Mouse (Mus musculus): ENCODE measurements around the gene Wbp1l. TPM values are rescaled to one million over a fixed set of nuclear protein-coding genes. Genes with fewer than 3 reads are reported as not detected.
A peak's percentile ranks its signal among the peaks of the same experiment; 100 is the strongest.

Gene Wbp1l
- polyA plus RNA-seq, 1 experiment from 2014 or later = 53.4 TPM

- 0 out of 2 replicates have a peak, but pooled peaks cover 4% of the 10 kb centered on the region for H3K4me1 ChIP-seq
- no peak overlapping the region for H3K4me2 ChIP-seq
- 0 out of 2 replicates have a peak, but pooled peaks cover 14% of the 10 kb centered on the region for H3K27me3 ChIP-seq
- ATAC-seq (ENCODE audit: insufficient number of reproducible peaks, low FRiP score, low TSS enrichment, low read depth) = no peak
- no peaks in the 10 kb centered on the region for H3K9me3 ChIP-seq
- H3K27ac ChIP-seq = no peak overlapping the region
- H3K4me3 ChIP-seq = no peak overlapping the region
- H3K9ac ChIP-seq = no peak overlapping the region
- WGBS = 82% methylated on average over 10 of the region's 10 CpGs
- H3K36me3 ChIP-seq = no peaks in the 10 kb centered on the region
These were observed 69.4 kb downstream of the Wbp1l start for GRCm38 (mm10) chr19:46668263-46668662.

GRCm38 (mm10) chr19:46669802-46670201, 70.9 kb downstream of the Wbp1l start:
- Histone ChIP-seq H3K4me1 (0 out of 2 replicates have a peak, but pooled peaks cover 4% of the 10 kb centered on the region), H3K27ac (no peak overlapping the region), H3K36me3 (no peaks in the 10 kb centered on the region), H3K27me3 (0 out of 2 replicates have a peak, but pooled peaks cover 14% of the 10 kb centered on the region), H3K4me2 (no peak overlapping the region), H3K9ac (no peak overlapping the region), H3K4me3 (no peak overlapping the region), H3K9me3 (no peaks in the 10 kb centered on the region)
- 70% methylated on average over 5 of the region's 5 CpGs for WGBS
- ATAC-seq (ENCODE audit: insufficient number of reproducible peaks, low FRiP score, low TSS enrichment, low read depth) = no peak

- Histone ChIP-seq H3K4me1 (no peaks in the 10 kb centered on the region), H3K9me3 (no peaks in the 10 kb centered on the region), H3K4me3 (no peak overlapping the region), H3K4me2 (no peak overlapping the region), H3K36me3 (no peaks in the 10 kb centered on the region), H3K27me3 (0 out of 2 replicates have a peak, but pooled peaks cover 14% of the 10 kb centered on the region), H3K27ac (no peak overlapping the region), H3K9ac (no peak overlapping the region)
- 28% methylated on average over 13 of the region's 13 CpGs for WGBS
- no peak for ATAC-seq (ENCODE audit: insufficient number of reproducible peaks, low FRiP score, low TSS enrichment, low read depth)
These were observed 71.8 kb downstream of the Wbp1l start for GRCm38 (mm10) chr19:46670691-46671090.

GRCm38 (mm10) chr19:46672766-46673418, 74.0 kb downstream of the Wbp1l start, which contains the start of gene Cyp17a1:
Gene Cyp17a1, minus strand, starts transcription at chr19:46673172.
- ATAC-seq (ENCODE audit: insufficient number of reproducible peaks, low FRiP score, low TSS enrichment, low read depth) = no peak
- no peak within 1 kb of the TSS for H3K4me2 ChIP-seq
- 0 out of 2 replicates have a peak, but pooled peaks cover 14% of the 10 kb centered on the region for H3K27me3 ChIP-seq
- H3K4me3 ChIP-seq = no peak within 1 kb of the TSS
- no peak within 1 kb of the TSS for H3K27ac ChIP-seq
- no peaks in the 10 kb centered on the region for H3K36me3 ChIP-seq
- no peaks in the 10 kb centered on the region for H3K4me1 ChIP-seq
- no peak within 1 kb of the TSS for H3K9ac ChIP-seq
- 50% methylated on average over 5 of the region's 5 CpGs for WGBS
- H3K9me3 ChIP-seq = no peaks in the 10 kb centered on the region

GRCm38 (mm10) chr19:46675641-46676040, 76.8 kb downstream of the Wbp1l start:
- H3K4me3 ChIP-seq = no peak overlapping the region
- WGBS = 77% methylated on average over 3 of the region's 3 CpGs
- no peaks in the 10 kb centered on the region for H3K9me3 ChIP-seq
- 0 out of 2 replicates have a peak, but pooled peaks cover 11% of the 10 kb centered on the region for H3K27me3 ChIP-seq
- no peak for ATAC-seq (ENCODE audit: insufficient number of reproducible peaks, low FRiP score, low TSS enrichment, low read depth)
- no peaks in the 10 kb centered on the region for H3K36me3 ChIP-seq
- no peak overlapping the region for H3K27ac ChIP-seq
- no peak overlapping the region for H3K9ac ChIP-seq
- H3K4me2 ChIP-seq = no peak overlapping the region
- H3K4me1 ChIP-seq = no peaks in the 10 kb centered on the region

- H3K9ac ChIP-seq = no peak overlapping the region
- no peak overlapping the region for H3K4me3 ChIP-seq
- no peak overlapping the region for H3K4me2 ChIP-seq
- H3K27ac ChIP-seq = no peak overlapping the region
- ATAC-seq (ENCODE audit: insufficient number of reproducible peaks, low FRiP score, low TSS enrichment, low read depth) = no peak
- no peaks in the 10 kb centered on the region for H3K9me3 ChIP-seq
- H3K36me3 ChIP-seq = no peaks in the 10 kb centered on the region
- WGBS = 58% methylated on average over 12 of the region's 12 CpGs
- no peaks in the 10 kb centered on the region for H3K4me1 ChIP-seq
- no peaks in the 10 kb centered on the region for H3K27me3 ChIP-seq
These were observed 81.0 kb downstream of the Wbp1l start for GRCm38 (mm10) chr19:46679720-46680383.

- peak within 1 kb of the TSS; percentile 75 for H3K4me3 ChIP-seq
- WGBS = 3% methylated on average over 44 of the region's 44 CpGs
- no peaks in the 10 kb centered on the region for H3K9me3 ChIP-seq
- H3K4me1 ChIP-seq = peaks cover 6% of the 10 kb centered on the region; the same call in 1 of the 2 replicates
- peak within 1 kb of the TSS; percentile 88 for H3K27ac ChIP-seq
- H3K27me3 ChIP-seq = no peaks in the 10 kb centered on the region
- peak within 1 kb of the TSS; percentile 53 for H3K4me2 ChIP-seq
- H3K9ac ChIP-seq = peak within 1 kb of the TSS; percentile 77
- H3K36me3 ChIP-seq = peaks cover 4% of the 10 kb centered on the region
- ATAC-seq (ENCODE audit: insufficient number of reproducible peaks, low FRiP score, low TSS enrichment, low read depth) = peak; percentile 84
These were observed 90.8 kb downstream of the Wbp1l start, which contains the start of gene Borcs7 for GRCm38 (mm10) chr19:46689460-46690372. Gene Borcs7, plus strand, starts transcription at chr19:46689906.

GRCm38 (mm10) chr19:46690387-46690786, 91.5 kb downstream of the Wbp1l start:
- H3K36me3 ChIP-seq = peaks cover 6% of the 10 kb centered on the region
- ATAC-seq (ENCODE audit: insufficient number of reproducible peaks, low FRiP score, low TSS enrichment, low read depth) = no peak
- H3K9me3 ChIP-seq = no peaks in the 10 kb centered on the region
- H3K9ac ChIP-seq = peak overlapping the region; percentile 77; the same call in 1 of the 2 replicates
- peaks cover 6% of the 10 kb centered on the region; the same call in 1 of the 2 replicates for H3K4me1 ChIP-seq
- 77% methylated on average over 11 of the region's 11 CpGs for WGBS
- H3K4me2 ChIP-seq = peak overlapping the region; percentile 53
- H3K27ac ChIP-seq = peak overlapping the region; percentile 88
- peak overlapping the region; percentile 75 for H3K4me3 ChIP-seq
- H3K27me3 ChIP-seq = no peaks in the 10 kb centered on the region

GRCm38 (mm10) chr19:46691078-46691477, 92.2 kb downstream of the Wbp1l start:
- peaks cover 6% of the 10 kb centered on the region for H3K36me3 ChIP-seq
- no peaks in the 10 kb centered on the region for H3K27me3 ChIP-seq
- H3K9ac ChIP-seq = no peak overlapping the region
- H3K9me3 ChIP-seq = no peaks in the 10 kb centered on the region
- no peak overlapping the region for H3K4me3 ChIP-seq
- 82% methylated on average over 2 of the region's 2 CpGs for WGBS
- H3K4me1 ChIP-seq = peaks cover 6% of the 10 kb centered on the region; the same call in 1 of the 2 replicates
- H3K27ac ChIP-seq = no peak overlapping the region
- no peak for ATAC-seq (ENCODE audit: insufficient number of reproducible peaks, low FRiP score, low TSS enrichment, low read depth)
- no peak overlapping the region for H3K4me2 ChIP-seq

GRCm38 (mm10) chr19:46693146-46693545, 94.3 kb downstream of the Wbp1l start:
- H3K4me3 ChIP-seq = no peak overlapping the region
- no peaks in the 10 kb centered on the region for H3K27me3 ChIP-seq
- WGBS = 76% methylated on average over 4 of the region's 4 CpGs
- peaks cover 6% of the 10 kb centered on the region for H3K36me3 ChIP-seq
- H3K4me1 ChIP-seq = peaks cover 6% of the 10 kb centered on the region; the same call in 1 of the 2 replicates
- ATAC-seq (ENCODE audit: insufficient number of reproducible peaks, low FRiP score, low TSS enrichment, low read depth) = no peak
- no peak overlapping the region for H3K9ac ChIP-seq
- H3K27ac ChIP-seq = no peak overlapping the region
- H3K9me3 ChIP-seq = no peaks in the 10 kb centered on the region
- H3K4me2 ChIP-seq = no peak overlapping the region

GRCm38 (mm10) chr19:46696482-46696881, 97.6 kb downstream of the Wbp1l start:
- H3K4me3 ChIP-seq = no peak overlapping the region
- H3K36me3 ChIP-seq = peaks cover 15% of the 10 kb centered on the region
- H3K9ac ChIP-seq = no peak overlapping the region
- no peaks in the 10 kb centered on the region for H3K4me1 ChIP-seq
- ATAC-seq (ENCODE audit: insufficient number of reproducible peaks, low FRiP score, low TSS enrichment, low read depth) = no peak
- no peak overlapping the region for H3K4me2 ChIP-seq
- no peaks in the 10 kb centered on the region for H3K9me3 ChIP-seq
- no peaks in the 10 kb centered on the region for H3K27me3 ChIP-seq
- no peak overlapping the region for H3K27ac ChIP-seq
- WGBS = 88% methylated on average over 8 of the region's 8 CpGs
